Mouse (Mus musculus) cortical plate, adult 2 months (tissue): ENCODE measurements around the gene Ybey.

Experiments used
- CTCF ChIP-seq: fragments of 200-500 bp; IDR thresholded peaks from 2 replicates; pipeline ENCODE4 v1.5.1; 2011; ENCODE audit warnings: mild to moderate bottlenecking, control low read depth, low read length; ENCODE audit not compliant: insufficient read depth; ENCODE audit errors: extremely low read depth
- POLR2A ChIP-seq: fragments of 200-500 bp; IDR thresholded peaks from 2 replicates; pipeline ENCODE4 v1.6.1; 2011; ENCODE audit warnings: mild to moderate bottlenecking, low read length, control low read depth; ENCODE audit not compliant: insufficient read depth; ENCODE audit errors: extremely low read depth

- no peak for TF ChIP-seq CTCF
- TF ChIP-seq POLR2A: no peak
Measured at GRCm38 (mm10) chr10:76425674-76426073, 43.2 kb downstream of the Ybey start.
